Mouse (Mus musculus): ENCODE measurements around the gene 4930426L09Rik. TPM values are rescaled to one million over a fixed set of nuclear protein-coding genes. Genes with fewer than 3 reads are reported as not detected.
A peak's percentile ranks its signal among the peaks of the same experiment; 100 is the strongest.

The 4930426L09Rik gene
- polyA plus RNA-seq, 1 experiment = not detected

GRCm38 (mm10) chr2:19018034-19018433 is 19.9 kb downstream of the 4930426L09Rik start:
- no peak overlapping the region for H3K27ac ChIP-seq (replicated peaks; ENCODE audit: low read depth, low read length)
- no peak overlapping the region for H3K4me3 ChIP-seq (ENCODE audit: insufficient read depth, low read depth, low read length)
- H3K4me1 ChIP-seq (ENCODE audit: control insufficient read depth, insufficient read depth, insufficient read length, low read length) = no peaks in the 10 kb centered on the region

- no peak overlapping the region for H3K4me3 ChIP-seq (ENCODE audit: insufficient read depth, low read depth, low read length)
- no peaks in the 10 kb centered on the region for H3K4me1 ChIP-seq (ENCODE audit: control insufficient read depth, insufficient read depth, insufficient read length, low read length)
- no peak overlapping the region for H3K27ac ChIP-seq (replicated peaks; ENCODE audit: low read depth, low read length)
Measured at GRCm38 (mm10) chr2:19024807-19025206, 26.7 kb downstream of the 4930426L09Rik start.

GRCm38 (mm10) chr2:19037430-19037829 is 39.3 kb downstream of the 4930426L09Rik start:
- no peak overlapping the region for H3K27ac ChIP-seq (replicated peaks; ENCODE audit: low read depth, low read length)
- H3K4me3 ChIP-seq (ENCODE audit: insufficient read depth, low read depth, low read length) = no peak overlapping the region
- no peaks in the 10 kb centered on the region for H3K4me1 ChIP-seq (ENCODE audit: control insufficient read depth, insufficient read depth, insufficient read length, low read length)

GRCm38 (mm10) chr2:19037907-19038570 is 39.9 kb downstream of the 4930426L09Rik start:
- Histone ChIP-seq H3K27ac (replicated peaks; ENCODE audit: low read depth, low read length) (peak overlapping the region; percentile 23), H3K4me1 (ENCODE audit: control insufficient read depth, insufficient read depth, insufficient read length, low read length) (no peaks in the 10 kb centered on the region), H3K4me3 (ENCODE audit: insufficient read depth, low read depth, low read length) (no peak overlapping the region)

GRCm38 (mm10) chr2:19048225-19048624 is 50.1 kb downstream of the 4930426L09Rik start:
- Histone ChIP-seq H3K4me3 (ENCODE audit: insufficient read depth, low read depth, low read length) (no peak overlapping the region), H3K27ac (replicated peaks; ENCODE audit: low read depth, low read length) (no peak overlapping the region), H3K4me1 (ENCODE audit: control insufficient read depth, insufficient read depth, insufficient read length, low read length) (no peaks in the 10 kb centered on the region)

- Histone ChIP-seq H3K4me3 (ENCODE audit: insufficient read depth, low read depth, low read length) (no peak overlapping the region), H3K4me1 (ENCODE audit: control insufficient read depth, insufficient read depth, insufficient read length, low read length) (no peaks in the 10 kb centered on the region), H3K27ac (replicated peaks; ENCODE audit: low read depth, low read length) (no peak overlapping the region)
Measured at GRCm38 (mm10) chr2:19049341-19049740, 51.2 kb downstream of the 4930426L09Rik start.

Other genes starting within 250 kb of the 4930426L09Rik start
- 6.3 and 7.7 TPM in 2 replicates for gene Pip4k2a, start 217 bp upstream of the 4930426L09Rik start, polyA plus RNA-seq (2012; ENCODE audit: insufficient read depth, insufficient read length, missing spikeins)
- gene Armc3, start 201.0 kb downstream of the 4930426L09Rik start, polyA plus RNA-seq (2012; ENCODE audit: insufficient read depth, insufficient read length, missing spikeins) = not detected in 2 replicates

All from brown adipose tissue, adult 24 weeks (tissue).